Mouse (Mus musculus): Measurements from ENCODE around the gene Hoxc8. TPM values are rescaled to one million over a fixed set of nuclear protein-coding genes. Genes with fewer than 3 reads are reported as not detected.

Hoxc8 gene
- total RNA-seq, 2 experiments from 2014 or later = not detected

DNA sequence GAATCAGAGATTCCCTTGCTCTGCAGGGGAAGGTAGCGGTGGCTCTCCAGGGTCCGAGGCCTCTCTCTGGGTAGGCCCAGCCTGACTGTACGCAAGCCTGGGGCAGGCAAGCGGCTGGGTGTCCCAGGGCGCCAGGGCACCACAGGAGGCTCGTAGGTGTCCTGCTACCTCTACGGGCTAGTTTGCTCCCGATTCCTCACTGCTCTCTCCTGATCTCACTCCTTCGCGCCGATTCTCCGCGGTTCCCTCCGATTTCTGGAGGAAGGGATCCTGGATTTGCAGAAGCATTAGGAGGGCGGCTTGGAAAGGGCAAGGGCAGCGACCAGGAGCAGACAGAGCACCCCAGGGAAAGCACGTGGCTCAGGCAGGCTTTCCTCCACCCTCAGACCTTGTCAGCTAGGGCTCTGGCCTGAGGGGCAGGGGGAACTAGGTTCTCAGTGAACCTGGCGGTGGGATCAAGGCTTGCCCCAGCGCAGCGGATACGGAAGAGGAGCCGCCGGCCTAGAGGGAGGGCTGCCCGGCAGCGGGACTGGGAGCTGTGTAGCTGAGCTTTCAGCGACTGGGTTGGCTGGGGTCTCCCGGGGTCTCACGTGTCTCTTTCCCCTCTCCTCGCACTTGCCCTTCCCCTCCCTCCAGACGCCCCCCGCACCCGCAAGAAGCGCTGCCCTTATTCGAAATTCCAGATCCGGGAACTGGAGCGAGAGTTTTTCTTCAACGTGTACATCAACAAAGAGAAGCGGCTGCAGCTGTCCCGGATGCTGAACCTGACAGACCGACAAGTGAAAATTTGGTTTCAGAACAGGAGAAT, 34.4 kb upstream of the Hoxc8 start:
- DNase-seq (ENCODE audit: low spot score in 2 of 2) = no peak
- H3K27ac ChIP-seq = no peak overlapping the region
- no peak overlapping the region for H3K4me3 ChIP-seq
- no peak for TF ChIP-seq CTCF (conservative IDR thresholded peaks at IDR 0.05)

GRCm38 (mm10) chr15:102956906-102957305, 33.5 kb upstream of the Hoxc8 start:
- Histone ChIP-seq H3K27ac (no peak overlapping the region), H3K4me3 (no peak overlapping the region)
- no peak for DNase-seq (ENCODE audit: low spot score in 2 of 2)
- no peak for TF ChIP-seq CTCF (conservative IDR thresholded peaks at IDR 0.05)

- H3K27ac ChIP-seq = no peak overlapping the region
- DNase-seq (ENCODE audit: low spot score in 2 of 2) = no peak
- no peak for TF ChIP-seq CTCF (conservative IDR thresholded peaks at IDR 0.05)
- no peak overlapping the region for H3K4me3 ChIP-seq
Measured at GRCm38 (mm10) chr15:102959663-102960191, 30.7 kb upstream of the Hoxc8 start.

DNA sequence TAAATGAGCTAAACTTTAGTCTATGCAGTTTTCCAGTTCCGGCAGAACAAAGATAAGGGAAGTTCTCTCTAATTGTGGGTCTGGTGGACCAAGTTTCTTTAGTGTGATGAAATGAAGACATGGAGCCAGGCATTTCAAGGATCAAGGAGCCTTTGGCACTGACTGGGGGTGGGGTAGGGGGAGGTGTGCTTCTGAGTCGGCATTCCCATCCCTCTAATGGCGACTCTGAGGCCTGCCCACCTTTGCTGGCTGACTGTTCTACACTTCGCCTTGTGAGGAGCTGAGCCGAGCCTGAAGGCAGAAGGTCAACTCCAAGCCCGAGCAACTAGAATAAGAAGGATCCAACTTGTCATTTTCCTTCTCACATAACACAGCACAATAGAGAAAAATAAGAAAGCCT, 28.7 kb upstream of the Hoxc8 start:
- TF ChIP-seq CTCF (conservative IDR thresholded peaks at IDR 0.05) = no peak
- H3K4me3 ChIP-seq = no peak overlapping the region
- DNase-seq (ENCODE audit: low spot score in 2 of 2) = no peak
- H3K27ac ChIP-seq = no peak overlapping the region

DNA sequence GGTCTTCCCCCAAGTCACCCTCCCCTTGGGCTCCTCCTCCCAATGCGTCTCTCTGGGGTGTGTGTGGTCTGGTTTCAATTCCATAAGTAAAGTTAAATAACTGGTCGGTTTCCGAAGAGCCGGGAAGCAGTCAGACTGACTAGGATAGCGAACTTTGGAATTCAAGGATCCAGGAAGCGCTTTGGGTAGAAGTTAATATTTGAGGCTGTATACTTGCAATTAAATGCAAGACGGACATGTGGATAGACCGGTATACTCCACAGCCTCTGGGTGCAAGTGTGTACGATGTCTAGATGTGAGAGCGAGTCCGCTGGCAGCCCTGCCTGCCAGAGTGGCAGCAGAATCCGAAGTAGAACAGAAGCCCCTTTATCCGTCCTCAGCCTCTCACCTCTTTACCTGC, 27.9 kb upstream of the Hoxc8 start:
- no peak for DNase-seq (ENCODE audit: low spot score in 2 of 2)
- H3K27ac ChIP-seq = no peak overlapping the region
- no peak overlapping the region for H3K4me3 ChIP-seq
- no peak for TF ChIP-seq CTCF (conservative IDR thresholded peaks at IDR 0.05)

DNA sequence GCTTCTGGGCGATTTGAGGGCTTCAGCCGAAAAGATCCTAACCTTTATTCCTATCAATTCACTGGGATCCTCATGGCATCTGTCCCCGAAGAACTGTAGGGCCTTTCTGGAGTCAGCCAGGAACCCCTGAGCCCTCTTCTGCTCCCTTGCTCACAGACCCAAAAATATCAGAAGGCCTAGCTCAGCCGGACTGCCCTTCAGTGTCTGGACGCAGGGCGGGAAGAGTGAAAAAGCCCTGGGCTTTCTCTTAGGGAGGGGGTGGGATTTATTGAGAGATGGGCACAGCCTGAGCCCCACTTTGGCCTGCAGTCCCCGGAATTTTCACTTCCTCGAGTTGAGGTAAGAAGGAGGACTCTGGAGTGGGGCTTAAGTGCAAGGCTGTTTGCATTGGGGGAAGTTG, 27.1 kb upstream of the Hoxc8 start:
- H3K27ac ChIP-seq = no peak overlapping the region
- DNase-seq (ENCODE audit: low spot score in 2 of 2) = no peak
- H3K4me3 ChIP-seq = no peak overlapping the region
- no peak for TF ChIP-seq CTCF (conservative IDR thresholded peaks at IDR 0.05)

DNA sequence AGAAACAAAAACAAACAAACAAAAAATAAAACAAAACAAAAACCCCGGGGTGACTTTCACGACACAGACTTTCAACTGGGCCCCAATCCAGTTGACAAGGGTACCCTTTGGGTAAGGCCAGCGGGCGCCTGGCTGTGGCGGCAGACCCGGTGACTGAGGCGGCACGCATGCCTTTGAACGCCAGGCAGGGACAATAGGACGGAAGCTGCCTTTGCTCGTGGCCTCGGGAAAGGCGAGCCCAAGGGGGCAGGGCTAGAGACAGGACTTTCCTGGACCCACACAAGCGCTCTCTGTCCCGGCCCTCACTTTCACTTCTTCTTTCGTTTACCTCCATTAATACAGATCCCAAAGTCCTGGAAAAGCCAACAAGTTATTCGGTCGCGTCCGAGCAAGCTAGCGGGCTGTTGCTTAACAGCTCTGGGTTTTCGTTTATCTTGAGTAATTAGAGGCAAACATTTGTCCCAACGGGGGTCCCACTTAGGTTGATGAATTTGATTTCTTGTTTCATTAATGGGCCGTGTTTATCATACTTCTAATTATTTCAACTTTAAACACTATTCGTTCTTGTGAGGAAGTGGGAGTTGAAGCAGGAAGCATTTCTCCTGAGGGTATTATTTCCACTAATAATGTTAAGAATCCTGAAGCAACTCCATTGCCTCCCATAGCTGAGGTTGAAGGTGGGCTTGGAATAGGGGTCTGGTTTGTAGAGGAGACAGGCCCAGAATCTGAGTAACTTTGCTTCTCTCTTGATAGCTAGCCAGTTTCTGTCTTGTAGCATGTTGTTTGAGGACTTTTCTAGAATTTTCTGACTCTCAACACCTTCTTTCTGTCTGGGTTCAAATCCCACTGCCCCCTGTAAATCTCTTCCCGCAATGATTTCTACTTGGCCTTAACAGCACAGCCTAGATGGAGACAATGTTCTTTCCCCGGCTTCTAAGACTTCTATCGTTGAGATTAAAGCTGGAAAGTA, 26.5 kb upstream of the Hoxc8 start:
- no peak for DNase-seq (ENCODE audit: low spot score in 2 of 2)
- H3K4me3 ChIP-seq = no peak overlapping the region
- no peak for TF ChIP-seq CTCF (conservative IDR thresholded peaks at IDR 0.05)
- H3K27ac ChIP-seq = no peak overlapping the region

DNA sequence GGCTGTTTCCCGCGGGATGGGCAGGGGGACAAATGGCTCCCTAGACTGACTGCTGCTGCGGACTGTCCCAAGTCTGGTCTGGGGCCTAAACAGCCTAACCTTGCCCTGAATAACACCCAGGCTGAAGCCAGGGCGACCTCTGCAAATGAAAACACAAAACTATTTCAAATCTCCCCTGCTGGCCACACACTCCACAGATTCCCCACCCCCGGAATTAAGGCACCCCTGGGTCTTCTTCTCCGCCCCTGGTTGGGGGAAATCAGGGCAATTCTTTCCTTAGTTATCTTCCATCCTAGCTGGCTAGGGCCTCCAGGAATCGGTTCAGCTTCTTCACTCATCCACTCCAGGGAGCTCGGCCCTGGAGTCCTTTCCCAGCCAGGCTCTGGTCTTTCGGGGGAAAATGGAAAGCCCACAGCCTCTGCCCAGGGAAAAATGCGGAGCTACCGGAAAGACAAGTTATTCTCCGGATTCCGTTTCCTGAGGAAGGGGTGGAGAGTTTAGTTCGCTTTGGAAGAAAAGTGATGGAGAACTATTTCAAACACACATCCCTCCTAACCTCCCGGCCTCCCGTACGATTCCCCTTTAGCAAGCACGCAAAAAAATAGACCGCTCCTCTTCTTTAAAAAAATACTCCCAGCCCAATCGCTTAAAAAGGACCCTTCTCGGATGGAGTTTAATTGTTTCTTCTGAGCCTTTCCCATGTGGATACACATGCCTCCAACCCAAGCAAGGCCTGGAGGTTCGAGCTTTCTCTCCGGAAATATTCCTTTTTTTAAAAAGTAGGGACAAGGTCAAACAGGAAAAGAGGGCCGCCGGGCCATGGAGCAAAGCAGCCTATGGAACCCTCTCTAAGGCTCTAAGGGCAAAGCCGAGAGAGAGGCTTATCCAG, 25.2 kb upstream of the Hoxc8 start:
- TF ChIP-seq CTCF (conservative IDR thresholded peaks at IDR 0.05) = no peak
- Histone ChIP-seq H3K27ac (no peak overlapping the region), H3K4me3 (no peak overlapping the region)
- DNase-seq (ENCODE audit: low spot score in 2 of 2) = no peak

DNA sequence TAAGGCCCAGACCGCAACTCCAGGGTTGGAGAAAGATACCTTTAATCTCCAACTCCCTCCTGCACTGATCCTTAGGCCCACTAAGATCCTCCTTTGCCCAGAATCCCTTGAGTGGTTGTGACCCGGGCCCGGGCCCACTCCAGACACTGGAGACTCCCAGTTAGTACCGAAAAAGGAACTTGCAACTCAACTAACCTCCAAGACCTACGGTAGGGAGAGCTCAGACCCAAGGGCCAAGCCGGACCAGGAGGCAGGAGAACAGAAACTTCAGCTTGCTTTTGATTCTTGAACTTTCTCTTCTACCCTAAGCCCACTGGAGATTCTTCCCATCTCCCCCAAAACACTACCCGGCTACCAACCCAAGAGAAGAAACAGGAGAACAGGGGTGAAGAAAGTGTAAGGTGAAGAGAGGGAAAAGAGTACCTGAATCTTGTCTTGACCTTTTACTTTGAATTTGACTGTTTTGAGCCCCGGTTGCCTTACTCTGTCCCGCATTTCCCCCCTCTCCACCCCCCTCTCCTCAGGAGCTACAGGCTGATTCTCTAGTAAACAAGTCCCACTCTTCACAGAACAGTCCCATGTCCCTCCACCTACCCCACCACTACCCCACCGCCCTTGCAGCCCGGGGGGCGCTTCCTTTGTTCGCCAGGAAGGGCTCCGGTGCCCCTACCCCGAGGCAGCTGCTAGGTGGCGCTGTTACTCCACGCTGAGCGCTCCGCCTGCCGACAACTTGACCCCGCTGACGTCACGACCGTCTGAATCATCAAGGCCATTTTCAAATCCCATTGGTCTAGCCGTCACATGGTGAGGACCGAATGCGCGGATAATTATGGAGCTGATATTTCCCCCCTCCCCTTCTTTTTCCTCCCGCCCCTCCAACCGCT, 24.3 kb upstream of the Hoxc8 start:
- Histone ChIP-seq H3K4me3 (no peak overlapping the region), H3K27ac (no peak overlapping the region)
- no peak for DNase-seq (ENCODE audit: low spot score in 2 of 2)
- TF ChIP-seq CTCF (conservative IDR thresholded peaks at IDR 0.05) = peak; percentile 64

DNA sequence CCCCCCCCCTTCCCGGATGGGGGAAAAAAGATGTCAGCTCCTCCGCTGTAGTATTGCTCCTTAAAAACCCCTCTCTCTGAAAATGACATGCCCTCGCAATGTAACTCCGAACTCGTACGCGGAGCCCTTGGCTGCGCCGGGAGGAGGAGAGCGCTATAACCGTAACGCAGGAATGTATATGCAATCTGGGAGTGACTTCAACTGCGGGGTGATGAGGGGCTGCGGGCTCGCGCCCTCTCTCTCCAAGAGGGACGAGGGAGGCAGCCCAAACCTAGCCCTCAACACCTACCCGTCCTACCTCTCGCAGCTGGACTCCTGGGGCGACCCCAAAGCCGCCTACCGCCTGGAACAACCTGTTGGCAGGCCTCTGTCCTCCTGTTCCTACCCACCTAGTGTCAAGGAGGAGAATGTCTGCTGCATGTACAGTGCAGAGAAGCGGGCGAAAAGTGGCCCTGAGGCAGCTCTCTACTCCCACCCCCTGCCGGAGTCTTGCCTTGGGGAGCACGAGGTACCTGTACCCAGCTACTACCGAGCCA, 23.6 kb upstream of the Hoxc8 start, which contains the start of gene Hoxc10:
Hoxc10 (plus strand) TSS at position 21 of the 536 bp plus-strand sequence.
- no peak for DNase-seq (ENCODE audit: low spot score in 2 of 2)
- no peak within 1 kb of the TSS for H3K4me3 ChIP-seq
- H3K27ac ChIP-seq = no peak within 1 kb of the TSS
- TF ChIP-seq CTCF (conservative IDR thresholded peaks at IDR 0.05) = no peak

GRCm38 (mm10) chr15:102967312-102967510, 23.2 kb upstream of the Hoxc8 start, which contains the start of gene Hoxc5:
Gene Hoxc5 (plus strand): TSS chr15:102967443.
- no peak for DNase-seq (ENCODE audit: low spot score in 2 of 2)
- Histone ChIP-seq H3K27ac (no peak within 1 kb of the TSS), H3K4me3 (no peak within 1 kb of the TSS)
- no peak for TF ChIP-seq CTCF (conservative IDR thresholded peaks at IDR 0.05)

All from layer of hippocampus, adult 2 months (tissue).